Mouse (Mus musculus): Measurements from ENCODE around the gene Iqsec3.

Iqsec3 gene

GRCm38 (mm10) chr6:121366537-121366936, 106.9 kb downstream of the Iqsec3 start:
- DNase-seq (ENCODE audit: low spot score in 2 of 2): peak in 1 of 2 experiments; percentile 33

GRCm38 (mm10) chr6:121363956-121364355, 109.5 kb downstream of the Iqsec3 start:
- no peak for DNase-seq (ENCODE audit: low spot score in 2 of 2)

- DNase-seq (ENCODE audit: low spot score in 2 of 2): no peak
These were observed 110.4 kb downstream of the Iqsec3 start for GRCm38 (mm10) chr6:121363061-121363460.

GRCm38 (mm10) chr6:121357232-121357631, 116.2 kb downstream of the Iqsec3 start:
- DNase-seq (ENCODE audit: low spot score in 2 of 2): no peak

- no peak for DNase-seq (ENCODE audit: low spot score in 2 of 2)
These were observed 117.4 kb downstream of the Iqsec3 start for GRCm38 (mm10) chr6:121356041-121356440.

- DNase-seq (ENCODE audit: low spot score in 2 of 2): no peak
These were observed 121.2 kb downstream of the Iqsec3 start for GRCm38 (mm10) chr6:121352276-121352675.

- no peak for DNase-seq (ENCODE audit: low spot score in 2 of 2)
These were observed 127.0 kb downstream of the Iqsec3 start for GRCm38 (mm10) chr6:121346428-121346827.

GRCm38 (mm10) chr6:121344329-121344728, 129.1 kb downstream of the Iqsec3 start:
- DNase-seq (ENCODE audit: low spot score in 2 of 2): no peak

- DNase-seq (ENCODE audit: low spot score in 2 of 2): no peak
These were observed 129.7 kb downstream of the Iqsec3 start for GRCm38 (mm10) chr6:121343771-121344123.

- DNase-seq (ENCODE audit: low spot score in 2 of 2): no peak
These were observed 130.3 kb downstream of the Iqsec3 start, which contains the start of gene Slc6a12 for GRCm38 (mm10) chr6:121343026-121343770. Gene Slc6a12, plus strand, starts transcription at chr6:121343076.

GRCm38 (mm10) chr6:121341650-121342049, 131.8 kb downstream of the Iqsec3 start:
- no peak for DNase-seq (ENCODE audit: low spot score in 2 of 2)

- DNase-seq (ENCODE audit: low spot score in 2 of 2): no peak
These were observed 135.0 kb downstream of the Iqsec3 start for GRCm38 (mm10) chr6:121338519-121338896.

GRCm38 (mm10) chr6:121337770-121338518, 135.5 kb downstream of the Iqsec3 start:
- peak; percentile 55 to 71 for DNase-seq (ENCODE audit: low spot score in 2 of 2)

- no peak for DNase-seq (ENCODE audit: low spot score in 2 of 2)
These were observed 136.2 kb downstream of the Iqsec3 start for GRCm38 (mm10) chr6:121337229-121337628.

- no peak for DNase-seq (ENCODE audit: low spot score in 2 of 2)
These were observed 136.9 kb downstream of the Iqsec3 start for GRCm38 (mm10) chr6:121336558-121336957.

- no peak for DNase-seq (ENCODE audit: low spot score in 2 of 2)
These were observed 137.6 kb downstream of the Iqsec3 start for GRCm38 (mm10) chr6:121335841-121336240.

GRCm38 (mm10) chr6:121329848-121330508, 143.5 kb downstream of the Iqsec3 start:
- no peak for DNase-seq (ENCODE audit: low spot score in 2 of 2)

GRCm38 (mm10) chr6:121328417-121328884, 145.0 kb downstream of the Iqsec3 start:
- no peak for DNase-seq (ENCODE audit: low spot score in 2 of 2)

GRCm38 (mm10) chr6:121326486-121327069, 146.9 kb downstream of the Iqsec3 start:
- no peak for DNase-seq (ENCODE audit: low spot score in 2 of 2)

GRCm38 (mm10) chr6:121325740-121326139, 147.7 kb downstream of the Iqsec3 start:
- no peak for DNase-seq (ENCODE audit: low spot score in 2 of 2)

- DNase-seq (ENCODE audit: low spot score in 2 of 2): no peak
These were observed 148.2 kb downstream of the Iqsec3 start for GRCm38 (mm10) chr6:121325298-121325697.
